ENCODE assay signal across 8 mouse cellular contexts in the genomic region with DNA sequence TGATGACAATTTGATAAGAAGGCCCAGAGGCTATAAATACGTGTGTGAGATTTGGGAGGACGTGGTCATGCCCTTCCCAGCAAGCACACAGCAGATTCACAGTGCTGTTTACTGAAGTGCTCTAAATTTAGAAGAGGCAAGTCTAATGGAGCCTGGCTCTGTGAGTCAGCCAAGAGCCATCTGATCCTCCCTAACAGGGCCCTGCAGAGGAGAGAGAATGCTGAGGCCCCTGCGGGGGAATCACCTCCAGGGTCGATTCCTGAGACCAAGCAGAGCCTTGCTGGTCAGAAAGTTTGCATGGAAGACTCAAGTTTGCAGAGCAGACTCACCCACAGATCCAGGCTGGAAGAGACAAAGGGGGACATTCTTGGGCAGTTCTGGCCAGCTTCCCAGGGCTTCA. TPM values are rescaled to one million over a fixed set of nuclear protein-coding genes. Genes with fewer than 3 reads are reported as not detected.
DNase-seq lines count a peak whose midpoint lies in the region; ATAC-seq and TF ChIP-seq lines count a peak whose summit lies in the region.

No protein-coding gene starts in this region.

- peak; percentile 31 to 43 for DNase-seq in cerebellum, postnatal 10 days
- no peak for DNase-seq in cerebellum, adult 8-10 months
- DNase-seq in lung, postnatal 10 days, result peak; percentile 43
- no peak for DNase-seq in lung, postnatal 25 days (ENCODE audit: low spot score)
- no peak for DNase-seq in stomach, postnatal 0 days (ENCODE audit: low spot score)
- DNase-seq in kidney, adult 9 months, result no peak
- DNase-seq in spleen, postnatal 4 days (ENCODE audit: low spot score in 2 of 2), result no peak

- no peak for TF ChIP-seq EP300 in stomach, postnatal 0 days (optimal IDR thresholded peaks at IDR 0.05)

- no peaks in the 10 kb centered on the region for H3K9me3 ChIP-seq in heart, embryonic 11.5 days (replicated peaks; ENCODE audit: control insufficient read depth, low read length)
- no peaks in the 10 kb centered on the region for H3K9me3 ChIP-seq in stomach, postnatal 0 days (ENCODE audit: control insufficient read depth, low read length)

- peak overlapping the region; percentile 92 for H3K27ac ChIP-seq in heart, embryonic 11.5 days (ENCODE audit: low read depth, low read length)
- peak overlapping the region; percentile 63; the same call in 1 of the 2 replicates for H3K27ac ChIP-seq in stomach, postnatal 0 days (replicated peaks)

- peak overlapping the region; percentile 30 for H3K4me2 ChIP-seq in heart, embryonic 11.5 days
- H3K4me2 ChIP-seq in stomach, postnatal 0 days (replicated peaks; ENCODE audit: low read depth), result no peak overlapping the region

- TF ChIP-seq CTCF in stomach, postnatal 0 days (IDR thresholded peaks at IDR 0.05; ENCODE audit: low read depth), result no peak

- peak; percentile 80 for ATAC-seq in heart, embryonic 11.5 days (replicated peaks; ENCODE audit: insufficient number of reproducible peaks, low FRiP score, low TSS enrichment)
- ATAC-seq in stomach, postnatal 0 days (ENCODE audit: low FRiP score, low TSS enrichment), result peak; percentile 71; the same call in 1 of the 2 replicates

- H3K27me3 ChIP-seq in heart, embryonic 11.5 days (ENCODE audit: control insufficient read depth, insufficient read depth, low read length), result no peaks in the 10 kb centered on the region
- H3K27me3 ChIP-seq in stomach, postnatal 0 days (ENCODE audit: control insufficient read depth, insufficient read depth, low read length), result no peaks in the 10 kb centered on the region

- no peaks in the 10 kb centered on the region for H3K36me3 ChIP-seq in heart, embryonic 11.5 days (ENCODE audit: control insufficient read depth, insufficient read depth, low read length)
- no peaks in the 10 kb centered on the region for H3K36me3 ChIP-seq in stomach, postnatal 0 days (ENCODE audit: control insufficient read depth, insufficient read depth, low read length)

- H3K4me1 ChIP-seq in heart, embryonic 11.5 days (ENCODE audit: control insufficient read depth, insufficient read depth, low read length), result peaks cover 16% of the 10 kb centered on the region
- 0 out of 2 replicates have a peak, but pooled peaks cover 2% of the 10 kb centered on the region for H3K4me1 ChIP-seq in stomach, postnatal 0 days (replicated peaks; ENCODE audit: control insufficient read depth, insufficient read depth)

- 13% methylated on average over 4 of the region's 4 CpGs for WGBS in heart, embryonic 11.5 days (ENCODE audit: insufficient replicate concordance)
- WGBS in stomach, postnatal 0 days, result 7% methylated on average over 4 of the region's 4 CpGs

- H3K4me3 ChIP-seq in heart, embryonic 11.5 days (ENCODE audit: low read depth, low read length), result no peak overlapping the region
- no peak overlapping the region for H3K4me3 ChIP-seq in stomach, postnatal 0 days (ENCODE audit: low read depth, low read length)

- H3K9ac ChIP-seq in heart, embryonic 11.5 days (ENCODE audit: low read depth, low read length), result peak overlapping the region; percentile 29; the same call in 1 of the 2 replicates
- no peak overlapping the region for H3K9ac ChIP-seq in stomach, postnatal 0 days (ENCODE audit: low read length)

RNA-seq across cellular contexts. Expression of gene 1110002E22Rik, which starts 10.9 kb away (rescaled TPM):
- 6.3 and 8.3 TPM in 2 replicates for polyA plus RNA-seq in heart, embryonic 11.5 days (2014; fragmentation: Nextera tagmentation; extraction: Ambion mirVana)
- polyA plus RNA-seq in stomach, postnatal 0 days (2015; fragmentation: Nextera tagmentation; extraction: Ambion mirVana), result 0.04 and 0.07 TPM in 2 replicates

RNA-seq across cellular contexts. Expression of gene Gm5105, which starts 13.2 kb away (rescaled TPM):
- 0.89 TPM in 1 of 2 replicates, not detected in the other for polyA plus RNA-seq in heart, embryonic 11.5 days (2014; fragmentation: Nextera tagmentation; extraction: Ambion mirVana)
- polyA plus RNA-seq in stomach, postnatal 0 days (2015; fragmentation: Nextera tagmentation; extraction: Ambion mirVana), result 0.06 TPM in 1 of 2 replicates, not detected in the other

Comparison
In these comparisons a context has a peak if more than half of its experiments do, and no peak if none do; other contexts are left out.
1. DNase-seq: peak in cerebellum, postnatal 10 days (2 of 2) and lung, postnatal 10 days (single experiment); none in cerebellum, adult 8-10 months (single experiment), lung, postnatal 25 days (single experiment), stomach, postnatal 0 days (single experiment), kidney, adult 9 months (single experiment) and spleen, postnatal 4 days (0 of 2).